Mouse (Mus musculus) embryonic facial prominence, embryonic 15.5 days (tissue): ENCODE data around the gene Mmp28. TPM values are rescaled to one million over a fixed set of nuclear protein-coding genes. Genes with fewer than 3 reads are reported as not detected.

ENCODE experiments used
- ATAC-seq: fragments of 200-750 bp; cut with Nextera tagmentation; 2 replicates; pipeline ENCODE4 v1.8.0; 2017; ENCODE audit warnings: low read depth, moderate TSS enrichment; ENCODE audit not compliant: insufficient number of reproducible peaks, low FRiP score, low TSS enrichment
- H3K27ac ChIP-seq: fragments of 300-500 bp; sonication (generic); replicated peaks from 2 replicates; pipeline ENCODE4 v1.5.1; 2015; ENCODE audit warnings: mild to moderate bottlenecking, inconsistent platforms
- H3K27me3 ChIP-seq: fragments of 300-500 bp; sonication (generic); 2 replicates; pipeline ENCODE4 v1.6.1; 2015; ENCODE audit warnings: inconsistent platforms
- H3K36me3 ChIP-seq: fragments of 300-500 bp; sonication (generic); 2 replicates; pipeline ENCODE4 v1.6.1; 2015; ENCODE audit warnings: mild to moderate bottlenecking, inconsistent platforms
- H3K4me1 ChIP-seq: fragments of 300-500 bp; sonication (generic); 2 replicates; pipeline ENCODE4 v1.6.1; 2015; ENCODE audit warnings: inconsistent platforms
- H3K4me2 ChIP-seq: fragments of 300-500 bp; sonication (generic); replicated peaks from 2 replicates; pipeline ENCODE4 v1.6.1; 2015; ENCODE audit warnings: mild to moderate bottlenecking, inconsistent platforms
- H3K4me3 ChIP-seq: fragments of 300-500 bp; sonication (generic); replicated peaks from 2 replicates; pipeline ENCODE4 v1.5.1; 2015; ENCODE audit warnings: mild to moderate bottlenecking, inconsistent platforms
- H3K9ac ChIP-seq: fragments of 300-500 bp; sonication (generic); 2 replicates; pipeline ENCODE4 v1.6.1; 2015; ENCODE audit warnings: inconsistent platforms
- H3K9me3 ChIP-seq: fragments of 300-500 bp; sonication (generic); replicated peaks from 2 replicates; pipeline ENCODE4 v1.6.1; 2016; ENCODE audit warnings: inconsistent platforms
- WGBS: fragments of 180-500 bp; shearing (Covaris S2); methylation state at CpG from one replicate; pipeline ENCODE4 v1.1.7; 2015; 5-methylcytosine and 5-hydroxymethylcytosine counted together
- polyA plus RNA-seq: library from polyadenylated mRNA; unstranded; fragments of >200 nt; fragmentation: Nextera tagmentation; extraction: Ambion mirVana; gene quantifications from 2 replicates; pipeline ENCODE4 v1.2.1, GENCODE M21; 2015

The Mmp28 gene
- polyA plus RNA-seq, 1 experiment from 2014 or later = 2.6 TPM

DNA sequence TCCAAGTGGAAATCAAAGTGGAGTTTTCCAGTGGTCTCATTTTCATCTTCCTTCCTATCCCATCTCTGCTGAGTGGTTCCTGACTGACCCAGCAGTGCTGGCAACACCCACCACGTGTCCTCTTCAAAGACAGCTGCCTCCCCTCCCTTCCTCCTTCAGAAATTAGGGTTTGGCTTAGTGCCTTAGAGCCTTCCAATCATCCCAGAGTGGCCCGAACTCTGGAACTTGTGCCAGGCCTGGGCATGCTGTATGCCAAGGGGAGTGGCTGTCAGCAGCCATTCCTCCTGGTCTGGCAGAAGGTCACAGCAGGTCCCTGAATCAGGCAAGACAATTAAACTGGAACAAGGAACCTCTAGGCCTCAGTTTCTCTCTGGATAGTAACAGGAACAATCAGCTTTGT, 3.1 kb upstream of the Mmp28 start:
- ATAC-seq = no peak
- Histone ChIP-seq H3K4me2 (no peak overlapping the region), H3K27me3 (peaks cover 20% of the 10 kb centered on the region; the same call in 1 of the 2 replicates), H3K36me3 (no peaks in the 10 kb centered on the region), H3K4me1 (peaks cover 35% of the 10 kb centered on the region), H3K4me3 (no peak overlapping the region), H3K9me3 (no peaks in the 10 kb centered on the region), H3K27ac (no peak overlapping the region), H3K9ac (no peak overlapping the region)
- WGBS = 24% methylated on average over 2 of the region's 2 CpGs

- no peaks in the 10 kb centered on the region for H3K9me3 ChIP-seq
- H3K27ac ChIP-seq = no peak overlapping the region
- H3K4me2 ChIP-seq = peak overlapping the region; percentile 95
- no peak overlapping the region for H3K9ac ChIP-seq
- no peaks in the 10 kb centered on the region for H3K36me3 ChIP-seq
- ATAC-seq = no peak
- H3K27me3 ChIP-seq = peaks cover 20% of the 10 kb centered on the region; the same call in 1 of the 2 replicates
- WGBS = 52% methylated on average over 10 of the region's 10 CpGs
- no peak overlapping the region; the same call in 1 of the 2 replicates for H3K4me3 ChIP-seq
- peaks cover 32% of the 10 kb centered on the region for H3K4me1 ChIP-seq
Measured at GRCm38 (mm10) chr11:83461462-83462027, 1.3 kb downstream of the Mmp28 start.

GRCm38 (mm10) chr11:83457912-83458601, 4.8 kb downstream of the Mmp28 start:
- Histone ChIP-seq H3K36me3 (no peaks in the 10 kb centered on the region), H3K27me3 (peaks cover 8% of the 10 kb centered on the region; the same call in 1 of the 2 replicates), H3K27ac (no peak overlapping the region; the same call in 1 of the 2 replicates), H3K4me1 (peaks cover 38% of the 10 kb centered on the region), H3K4me2 (no peak overlapping the region), H3K9me3 (no peaks in the 10 kb centered on the region), H3K4me3 (no peak overlapping the region), H3K9ac (no peak overlapping the region)
- 54% methylated on average over 9 of the region's 9 CpGs for WGBS
- no peak for ATAC-seq

- 23% methylated on average over 7 of the region's 7 CpGs for WGBS
- H3K4me3 ChIP-seq = no peak overlapping the region
- no peak for ATAC-seq
- H3K27ac ChIP-seq = no peak overlapping the region
- no peaks in the 10 kb centered on the region for H3K36me3 ChIP-seq
- H3K27me3 ChIP-seq = 0 out of 2 replicates have a peak, but pooled peaks cover 3% of the 10 kb centered on the region
- peaks cover 30% of the 10 kb centered on the region for H3K4me1 ChIP-seq
- H3K9me3 ChIP-seq = no peaks in the 10 kb centered on the region
- H3K4me2 ChIP-seq = no peak overlapping the region
- no peak overlapping the region for H3K9ac ChIP-seq
Measured at GRCm38 (mm10) chr11:83457257-83457656, 5.6 kb downstream of the Mmp28 start.

DNA sequence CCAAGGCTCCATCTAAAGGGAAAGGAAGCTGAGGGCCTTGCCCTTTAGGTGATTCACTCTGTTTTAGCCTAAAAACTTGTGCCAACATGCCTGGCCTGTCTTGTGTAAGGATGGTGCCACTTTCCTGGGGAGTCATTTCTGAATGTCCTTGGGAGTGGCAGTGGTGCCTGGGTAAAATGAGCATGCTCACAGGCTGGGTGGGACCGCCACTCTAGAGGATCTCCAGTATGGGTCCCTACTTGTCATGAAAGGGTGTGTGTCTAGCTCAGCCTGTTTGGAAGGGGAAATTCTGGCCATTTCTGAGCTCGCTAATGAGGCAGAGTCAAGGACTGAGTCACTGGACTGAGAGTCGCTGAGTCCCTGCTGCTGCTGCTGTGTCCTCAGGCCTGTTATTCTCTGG, 7.3 kb downstream of the Mmp28 start:
- Histone ChIP-seq H3K27ac (peak overlapping the region; percentile 29; the same call in 1 of the 2 replicates), H3K9ac (no peak overlapping the region), H3K4me2 (no peak overlapping the region), H3K36me3 (no peaks in the 10 kb centered on the region), H3K4me1 (peaks cover 27% of the 10 kb centered on the region), H3K27me3 (no peaks in the 10 kb centered on the region), H3K4me3 (no peak overlapping the region), H3K9me3 (no peaks in the 10 kb centered on the region)
- WGBS = 55% methylated on average over 3 of the region's 3 CpGs
- no peak for ATAC-seq

DNA sequence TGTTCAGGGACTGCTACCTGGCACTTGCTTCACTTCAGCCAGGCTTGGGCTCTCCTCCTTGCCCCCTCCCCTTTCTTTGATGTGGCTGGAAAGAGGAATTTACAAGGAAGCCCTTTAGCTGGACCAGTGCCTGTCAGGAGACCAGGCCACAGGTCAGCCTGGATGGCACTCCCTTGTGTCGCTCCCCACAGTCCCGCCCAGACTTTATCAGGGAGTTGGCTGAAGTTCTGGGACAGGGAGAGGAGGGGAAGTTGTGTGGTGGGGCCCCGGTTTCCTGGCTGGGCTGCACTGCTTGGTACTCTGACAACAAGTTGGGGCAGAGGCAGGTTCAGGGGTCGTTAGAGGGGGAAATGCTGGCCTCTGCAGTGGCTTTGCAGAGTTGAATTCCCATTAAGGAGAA, 8.3 kb downstream of the Mmp28 start:
- peak; percentile 54; the same call in 1 of the 2 replicates for ATAC-seq
- no peaks in the 10 kb centered on the region for H3K9me3 ChIP-seq

GRCm38 (mm10) chr11:83451281-83451680, 11.6 kb downstream of the Mmp28 start:
- H3K36me3 ChIP-seq = no peaks in the 10 kb centered on the region
- ATAC-seq = no peak
- H3K27ac ChIP-seq = no peak overlapping the region
- H3K4me1 ChIP-seq = peaks cover 33% of the 10 kb centered on the region
- H3K27me3 ChIP-seq = 0 out of 2 replicates have a peak, but pooled peaks cover 9% of the 10 kb centered on the region
- no peaks in the 10 kb centered on the region for H3K9me3 ChIP-seq
- H3K4me3 ChIP-seq = no peak overlapping the region
- 85% methylated on average over 10 of the region's 10 CpGs for WGBS
- no peak overlapping the region for H3K4me2 ChIP-seq
- no peak overlapping the region for H3K9ac ChIP-seq

More for the DNA sequence above, 8.3 kb downstream of the Mmp28 start:
- peaks cover 27% of the 10 kb centered on the region for H3K4me1 ChIP-seq
- 13% methylated on average over 4 of the region's 4 CpGs for WGBS
- H3K27ac ChIP-seq = peak overlapping the region; percentile 45; the same call in 1 of the 2 replicates
- H3K36me3 ChIP-seq = no peaks in the 10 kb centered on the region
- no peak overlapping the region for H3K4me3 ChIP-seq
- no peak overlapping the region for H3K4me2 ChIP-seq
- H3K27me3 ChIP-seq = no peaks in the 10 kb centered on the region
- H3K9ac ChIP-seq = no peak overlapping the region

GRCm38 (mm10) chr11:83450550-83450949, 12.3 kb downstream of the Mmp28 start:
- H3K4me3 ChIP-seq = no peak overlapping the region
- H3K9me3 ChIP-seq = no peaks in the 10 kb centered on the region
- no peak overlapping the region for H3K9ac ChIP-seq
- peaks cover 16% of the 10 kb centered on the region for H3K27me3 ChIP-seq
- no peak overlapping the region for H3K27ac ChIP-seq
- ATAC-seq = no peak
- H3K36me3 ChIP-seq = no peaks in the 10 kb centered on the region
- peaks cover 28% of the 10 kb centered on the region for H3K4me1 ChIP-seq
- 14% methylated on average over 1 of the region's 1 CpGs for WGBS
- no peak overlapping the region for H3K4me2 ChIP-seq

GRCm38 (mm10) chr11:83449298-83449697, 13.6 kb downstream of the Mmp28 start:
- no peak for ATAC-seq
- H3K4me2 ChIP-seq = no peak overlapping the region
- no peaks in the 10 kb centered on the region for H3K36me3 ChIP-seq
- no peak overlapping the region for H3K4me3 ChIP-seq
- WGBS = 28% methylated on average over 4 of the region's 4 CpGs
- no peak overlapping the region for H3K27ac ChIP-seq
- H3K4me1 ChIP-seq = peaks cover 25% of the 10 kb centered on the region
- H3K9me3 ChIP-seq = no peaks in the 10 kb centered on the region
- H3K27me3 ChIP-seq = peaks cover 28% of the 10 kb centered on the region
- no peak overlapping the region for H3K9ac ChIP-seq

GRCm38 (mm10) chr11:83448927-83449236, 14.0 kb downstream of the Mmp28 start:
- no peaks in the 10 kb centered on the region for H3K9me3 ChIP-seq
- H3K4me2 ChIP-seq = no peak overlapping the region
- no peaks in the 10 kb centered on the region for H3K36me3 ChIP-seq
- no peak overlapping the region for H3K27ac ChIP-seq
- H3K4me3 ChIP-seq = no peak overlapping the region
- no peak overlapping the region for H3K9ac ChIP-seq
- H3K27me3 ChIP-seq = peaks cover 33% of the 10 kb centered on the region
- peaks cover 24% of the 10 kb centered on the region for H3K4me1 ChIP-seq
- ATAC-seq = no peak

DNA sequence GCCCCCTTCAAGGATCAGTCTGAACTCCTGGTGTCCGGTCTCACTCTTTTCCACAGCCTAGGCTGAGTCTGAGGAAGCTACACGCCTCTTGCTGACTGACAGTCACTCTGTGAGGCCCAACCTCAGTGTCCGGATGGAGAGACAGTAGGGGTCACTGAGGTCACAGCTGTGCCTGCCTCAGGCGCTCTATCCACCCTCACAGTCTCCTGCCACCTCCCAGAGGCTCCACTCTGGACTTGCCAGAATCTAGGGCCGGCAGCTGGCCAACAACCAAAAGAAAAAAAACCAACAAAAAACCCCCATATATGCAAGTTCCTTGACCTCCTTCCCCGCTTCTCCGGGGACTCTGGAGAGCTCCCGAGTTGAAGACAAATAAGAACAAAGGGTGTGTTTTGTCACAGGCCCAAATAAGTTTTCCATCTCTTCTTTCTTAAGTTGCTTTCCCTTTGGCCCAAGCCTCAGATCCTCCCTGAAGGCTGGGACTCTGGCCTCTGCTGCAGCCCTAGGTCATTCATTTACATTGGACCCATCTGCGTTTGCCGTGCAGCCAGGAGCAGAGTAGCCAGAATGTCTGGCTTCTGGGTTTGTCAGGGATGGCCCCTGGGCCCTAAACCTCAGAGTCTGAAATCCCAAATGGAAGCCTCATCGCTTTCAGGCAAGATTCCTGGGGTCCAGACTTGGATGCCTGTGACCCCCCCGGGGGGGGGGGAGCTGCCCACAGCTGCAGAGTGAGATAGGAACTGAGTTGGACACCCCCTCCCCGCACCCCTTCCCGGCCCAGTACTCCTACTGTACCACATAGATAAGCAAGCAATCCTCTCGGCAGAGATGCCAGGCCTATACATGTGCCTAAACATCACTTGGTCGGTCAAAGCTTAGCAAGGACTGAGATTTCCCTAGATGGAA, 14.6 kb downstream of the Mmp28 start:
- ATAC-seq = no peak
- Histone ChIP-seq H3K36me3 (no peaks in the 10 kb centered on the region), H3K27ac (0 out of 2 replicates have a peak overlapping the region, but pooled peaks have one; percentile 40), H3K27me3 (peaks cover 39% of the 10 kb centered on the region), H3K4me2 (no peak overlapping the region), H3K9ac (no peak overlapping the region), H3K4me3 (no peak overlapping the region), H3K4me1 (peaks cover 27% of the 10 kb centered on the region), H3K9me3 (no peaks in the 10 kb centered on the region)
- WGBS = 32% methylated on average over 16 of the region's 16 CpGs
